Comparison of ENCODE assay signal across 27 mouse cellular contexts in genomic region chr15:61446053-61446840, GRCm38 (mm10).
DNase-seq lines count a peak whose midpoint lies in the region; ATAC-seq and TF ChIP-seq lines count a peak whose summit lies in the region.
"Had no signal": no experiment of that assay in that cellular context is flagged by ENCODE, and none has a peak within 500 bp of the region (broad histone marks: within the 10 kb centered on the region; RNA-seq: fewer than 3 reads in every experiment).

No protein-coding gene starts in this region.

- H3K79me2 ChIP-seq in C2C12 (ENCODE audit: control insufficient read depth, insufficient read depth): no peaks in the 10 kb centered on the region
- no peaks in the 10 kb centered on the region for H3K79me2 ChIP-seq in CH12.LX (replicated peaks; ENCODE audit: control insufficient read depth, extremely low read depth, insufficient read depth, poor library complexity, severe bottlenecking)

- no peak for ATAC-seq in liver, embryonic 14.5 days (ENCODE audit: insufficient read depth)
- ATAC-seq in liver, embryonic 12.5 days: no peak
- peak; percentile 70 for ATAC-seq in intestine, postnatal 0 days
- no peak for ATAC-seq in granulocyte monocyte progenitor cell, adult 5-6 weeks (replicated peaks; ENCODE audit: poor library complexity, severe bottlenecking)
- ATAC-seq: hindbrain, embryonic 16.5 days; liver, postnatal 0 days; midbrain, embryonic 15.5 days; Patski had no signal

- no peak overlapping the region for H3K27ac ChIP-seq in liver, embryonic 14.5 days
- H3K27ac ChIP-seq in liver, embryonic 12.5 days: no peak overlapping the region
- H3K27ac ChIP-seq in CH12.LX (ENCODE audit: insufficient read depth, low read depth): no peak overlapping the region
- no peak overlapping the region; the same call in 1 of the 2 replicates for H3K27ac ChIP-seq in intestine, postnatal 0 days (ENCODE audit: low read depth, low read length)
- H3K27ac ChIP-seq: embryonic facial prominence, embryonic 10.5 days; embryonic facial prominence, embryonic 15.5 days; forebrain, embryonic 12.5 days; kidney, embryonic 15.5 days; left cerebral cortex, adult 2 months; limb, embryonic 12.5 days; midbrain, embryonic 15.5 days; neural tube, embryonic 12.5 days had no signal

- dilution Hi-C loops in CH12.LX (cut with MboI; ENCODE audit: extremely low pct_ligation_motif_present, extremely low pct_unique_long_range_greater_than_20kb, low sequenced_read_pairs): no loop called here

- H3K79me3 ChIP-seq in C2C12 (ENCODE audit: low read depth): no peaks in the 10 kb centered on the region

- no peak for TF ChIP-seq RAD21 in CH12.LX (IDR thresholded peaks at IDR 0.05; ENCODE audit: low read depth, low read length)

- in situ Hi-C loops in CH12.LX (cut with MboI; ENCODE audit: low pct_ligation_motif_present, low pct_unique_long_range_greater_than_20kb, low sequenced_read_pairs): loop anchor here (10.0 kb wide), 1 partner anchor 99 kb away; no protein-coding TSS in a partner anchor

- TF ChIP-seq EP300 in liver, embryonic 14.5 days (IDR thresholded peaks at IDR 0.05; ENCODE audit: low read depth): 0 out of 2 replicates have a peak, but pooled peaks have one; percentile 7
- no peak for TF ChIP-seq EP300 in CH12.LX (IDR thresholded peaks at IDR 0.05; ENCODE audit: low read length)

- no peak overlapping the region for H3K9ac ChIP-seq in liver, embryonic 14.5 days (replicated peaks)
- no peak overlapping the region for H3K9ac ChIP-seq in liver, embryonic 12.5 days
- no peak overlapping the region for H3K9ac ChIP-seq in CH12.LX (ENCODE audit: insufficient read depth, low read depth)
- H3K9ac ChIP-seq in intestine, postnatal 0 days (ENCODE audit: low read depth, low read length): no peak overlapping the region
- H3K9ac ChIP-seq: embryonic facial prominence, embryonic 15.5 days; forebrain, embryonic 12.5 days; forebrain, postnatal 0 days; kidney, embryonic 15.5 days; limb, embryonic 12.5 days; liver, postnatal 0 days; midbrain, embryonic 15.5 days; neural tube, embryonic 12.5 days had no signal

- DNase-seq in liver, embryonic 14.5 days (ENCODE audit: low read depth in 3 of 3, low spot score in 3 of 3): no peak
- no peak for DNase-seq in CH12.LX (ENCODE audit: extremely low read depth)
- no peak for DNase-seq in B cell, adult 2 months
- DNase-seq: cerebellum, adult 8-10 months; cerebellum, postnatal 25 days; heart, postnatal 14 days; kidney, adult 11 months; kidney, postnatal 25 days; liver, postnatal 0 days; right cerebral cortex, adult 18-20 months; spleen, adult 18-20 months; thymus, postnatal 4 days had no signal

- no peak overlapping the region for H3K4me2 ChIP-seq in liver, embryonic 14.5 days (ENCODE audit: low read depth)
- no peak overlapping the region for H3K4me2 ChIP-seq in liver, embryonic 12.5 days
- H3K4me2 ChIP-seq in CH12.LX (ENCODE audit: insufficient read depth, low read depth, poor library complexity, severe bottlenecking): peak overlapping the region; percentile 35; the same call in 1 of the 2 replicates
- H3K4me2 ChIP-seq in intestine, postnatal 0 days (replicated peaks; ENCODE audit: low read depth): no peak overlapping the region
- H3K4me2 ChIP-seq: embryonic facial prominence, embryonic 15.5 days; forebrain, embryonic 12.5 days; kidney, embryonic 15.5 days; limb, embryonic 12.5 days; midbrain, embryonic 15.5 days; neural tube, embryonic 12.5 days had no signal

- H3K4me3 ChIP-seq in liver, embryonic 14.5 days (ENCODE audit: insufficient read depth in 1 of 2, low read depth in 2 of 2, low read length in 2 of 2): no peak overlapping the region
- no peak overlapping the region for H3K4me3 ChIP-seq in liver, embryonic 12.5 days
- H3K4me3 ChIP-seq in C2C12 (ENCODE audit: insufficient read depth, poor library complexity, severe bottlenecking) (no peak overlapping the region), CH12.LX (replicated peaks in 1 of 3; ENCODE audit: low read depth in 2 of 3, low read length in 2 of 3, poor library complexity in 1 of 3) (no peak overlapping the region)
- no peak overlapping the region for H3K4me3 ChIP-seq in intestine, postnatal 0 days (ENCODE audit: low read depth, low read length)
- H3K4me3 ChIP-seq: embryonic facial prominence, embryonic 10.5 days; embryonic facial prominence, embryonic 15.5 days; forebrain, embryonic 12.5 days; kidney, embryonic 15.5 days; left cerebral cortex, adult 2 months; limb, embryonic 12.5 days; midbrain, embryonic 15.5 days; neural tube, embryonic 12.5 days had no signal

- WGBS in liver, embryonic 14.5 days (ENCODE audit: insufficient replicate concordance): 58% methylated on average over 4 of the region's 4 CpGs
- 71% methylated on average over 4 of the region's 4 CpGs for WGBS in liver, embryonic 12.5 days (ENCODE audit: insufficient replicate concordance)
- WGBS in intestine, postnatal 0 days: 28% methylated on average over 4 of the region's 4 CpGs

- no peak for TF ChIP-seq POLR2A in CH12.LX (IDR thresholded peaks at IDR 0.05; ENCODE audit: low read depth, low read length)

- H3K36me3 ChIP-seq in liver, embryonic 14.5 days (replicated peaks; ENCODE audit: control insufficient read depth, insufficient read depth, low read depth): no peaks in the 10 kb centered on the region
- no peaks in the 10 kb centered on the region for H3K36me3 ChIP-seq in liver, embryonic 12.5 days
- H3K36me3 ChIP-seq in C2C12 (ENCODE audit: control insufficient read depth, insufficient read depth) (no peaks in the 10 kb centered on the region), CH12.LX (replicated peaks in 1 of 2; ENCODE audit: control insufficient read depth in 1 of 2, insufficient read depth in 1 of 2, low read length in 1 of 2) (no peaks in the 10 kb centered on the region)
- H3K36me3 ChIP-seq in intestine, postnatal 0 days (ENCODE audit: control insufficient read depth, insufficient read depth): no peaks in the 10 kb centered on the region
- H3K36me3 ChIP-seq: embryonic facial prominence, embryonic 10.5 days; embryonic facial prominence, embryonic 15.5 days; forebrain, embryonic 12.5 days; kidney, embryonic 15.5 days; limb, embryonic 12.5 days; midbrain, embryonic 15.5 days; neural tube, embryonic 12.5 days had no signal

- no peaks in the 10 kb centered on the region for H3K27me3 ChIP-seq in liver, embryonic 14.5 days (ENCODE audit: control insufficient read depth, insufficient read depth, low read length)
- H3K27me3 ChIP-seq in liver, embryonic 12.5 days (replicated peaks): no peaks in the 10 kb centered on the region
- H3K27me3 ChIP-seq in C2C12 (ENCODE audit: control insufficient read depth, insufficient read depth, insufficient read length) (no peaks in the 10 kb centered on the region), CH12.LX (replicated peaks) (no peaks in the 10 kb centered on the region)
- H3K27me3 ChIP-seq in intestine, postnatal 0 days (replicated peaks; ENCODE audit: control insufficient read depth, insufficient read depth, low read length): no peaks in the 10 kb centered on the region
- H3K27me3 ChIP-seq: embryonic facial prominence, embryonic 15.5 days; forebrain, embryonic 12.5 days; kidney, embryonic 15.5 days; limb, embryonic 12.5 days; midbrain, embryonic 15.5 days; neural tube, embryonic 12.5 days; Patski had no signal

- H3K9me3 ChIP-seq in liver, embryonic 14.5 days (ENCODE audit: control insufficient read depth, low read length): no peaks in the 10 kb centered on the region
- H3K9me3 ChIP-seq in liver, embryonic 12.5 days (replicated peaks): no peaks in the 10 kb centered on the region
- no peaks in the 10 kb centered on the region for H3K9me3 ChIP-seq in CH12.LX (replicated peaks; ENCODE audit: low read length)
- H3K9me3 ChIP-seq in intestine, postnatal 0 days (ENCODE audit: control insufficient read depth): no peaks in the 10 kb centered on the region
- H3K9me3 ChIP-seq: embryonic facial prominence, embryonic 10.5 days; embryonic facial prominence, embryonic 15.5 days; forebrain, embryonic 12.5 days; kidney, embryonic 15.5 days; limb, embryonic 12.5 days; midbrain, embryonic 15.5 days; neural tube, embryonic 12.5 days had no signal

- TF ChIP-seq CTCF in liver, embryonic 14.5 days (IDR thresholded peaks at IDR 0.05; ENCODE audit: low read depth): no peak
- TF ChIP-seq CTCF in C2C12 (IDR thresholded peaks at IDR 0.05; ENCODE audit: control insufficient read depth, insufficient read depth, insufficient read length) (no peak), CH12.LX (conservative IDR thresholded peaks at IDR 0.05 in 1 of 2, IDR thresholded peaks at IDR 0.05 in 1 of 2; ENCODE audit: low read depth in 2 of 2, low read length in 2 of 2) (no peak)
- TF ChIP-seq CTCF in intestine, postnatal 0 days (IDR thresholded peaks at IDR 0.05; ENCODE audit: low read depth): no peak

- H3ac ChIP-seq in C2C12 (ENCODE audit: control insufficient read depth, insufficient read length, low read depth): no peak overlapping the region

- no peaks in the 10 kb centered on the region for H3K4me1 ChIP-seq in liver, embryonic 14.5 days (replicated peaks; ENCODE audit: control insufficient read depth in 2 of 2, insufficient read depth in 2 of 2, low read length in 1 of 2)
- H3K4me1 ChIP-seq in liver, embryonic 12.5 days: no peaks in the 10 kb centered on the region
- H3K4me1 ChIP-seq in CH12.LX (ENCODE audit: control insufficient read depth in 1 of 2, insufficient read depth in 2 of 2): peaks cover 20 to 46% of the 10 kb centered on the region in 2 experiments
- no peaks in the 10 kb centered on the region for H3K4me1 ChIP-seq in intestine, postnatal 0 days (replicated peaks; ENCODE audit: control insufficient read depth, insufficient read depth, low read length)
- H3K4me1 ChIP-seq: embryonic facial prominence, embryonic 15.5 days; forebrain, embryonic 12.5 days; kidney, embryonic 15.5 days; midbrain, embryonic 15.5 days; neural tube, embryonic 12.5 days had no signal

TF ChIP-seq in C2C12, 6 proteins besides CTCF, POLR2A, EP300 and RAD21:
- TF ChIP-seq CEBPB (IDR thresholded peaks at IDR 0.05; ENCODE audit: low read depth) (peak; percentile 98), FOSL1 (IDR thresholded peaks at IDR 0.05; ENCODE audit: insufficient read depth, low read length, poor library complexity, severe bottlenecking) (peak; percentile 86), MYOG (IDR thresholded peaks at IDR 0.05; ENCODE audit: control insufficient read depth, extremely low read depth, insufficient read length) (no peak), USF1 (IDR thresholded peaks at IDR 0.05; ENCODE audit: low read depth) (no peak)

TF ChIP-seq in CH12.LX, 34 proteins besides CTCF, POLR2A, EP300 and RAD21:
- TF ChIP-seq KAT2A (IDR thresholded peaks at IDR 0.05; ENCODE audit: insufficient replicate concordance, low read length) (no peak), JUND (conservative IDR thresholded peaks at IDR 0.05; ENCODE audit: low read depth, low read length) (no peak), USF1 (IDR thresholded peaks at IDR 0.05; ENCODE audit: low read depth, low read length) (no peak), MXI1 (IDR thresholded peaks at IDR 0.05; ENCODE audit: low read depth, low read length) (no peak), CHD2 (IDR thresholded peaks at IDR 0.05; ENCODE audit: low read length) (no peak), RCOR1 (conservative IDR thresholded peaks at IDR 0.05; ENCODE audit: low read depth, low read length) (no peak), E2F4 (IDR thresholded peaks at IDR 0.05; ENCODE audit: insufficient replicate concordance, low read depth, low read length) (no peak), POLR2AphosphoS2 (IDR thresholded peaks at IDR 0.05; ENCODE audit: low read depth, low read length) (no peak)
